Mouse (Mus musculus): ENCODE data around the gene Kcp. TPM values are rescaled to one million over a fixed set of nuclear protein-coding genes. Genes with fewer than 3 reads are reported as not detected.

The Kcp gene
- total RNA-seq, 2 experiments from 2014 or later: 2.6 to 3.1 TPM

- DNase-seq: no peak
Measured at GRCm38 (mm10) chr6:29463388-29463787, 44.4 kb downstream of the Kcp start.

GRCm38 (mm10) chr6:29461502-29461901 lies 46.2 kb downstream of the Kcp start:
- no peak for DNase-seq

GRCm38 (mm10) chr6:29450667-29451066 lies 57.1 kb downstream of the Kcp start:
- DNase-seq: no peak

GRCm38 (mm10) chr6:29449858-29450257 lies 57.9 kb downstream of the Kcp start:
- no peak for DNase-seq

- peak in 1 of 2 experiments; percentile 30 for DNase-seq
Measured at GRCm38 (mm10) chr6:29445354-29445753, 62.4 kb downstream of the Kcp start.

- DNase-seq: peak; percentile 24 to 59
Measured at GRCm38 (mm10) chr6:29444773-29445172, 63.0 kb downstream of the Kcp start.

GRCm38 (mm10) chr6:29439789-29440188 lies 68.0 kb downstream of the Kcp start:
- no peak for DNase-seq

- DNase-seq: peak; percentile 55 to 57
Measured at GRCm38 (mm10) chr6:29439251-29439650, 68.5 kb downstream of the Kcp start.

GRCm38 (mm10) chr6:29436461-29436934 lies 71.3 kb downstream of the Kcp start:
- peak; percentile 78 to 82 for DNase-seq

GRCm38 (mm10) chr6:29435940-29436451 lies 71.8 kb downstream of the Kcp start:
- DNase-seq: peak; percentile 56 to 60

GRCm38 (mm10) chr6:29434911-29435691 lies 72.7 kb downstream of the Kcp start:
- DNase-seq: peak; percentile 60 to 61

GRCm38 (mm10) chr6:29433804-29434795 lies 73.7 kb downstream of the Kcp start:
- peak; percentile 79 to 86 for DNase-seq

GRCm38 (mm10) chr6:29433038-29433803 lies 74.5 kb downstream of the Kcp start, which contains the start of gene Flnc:
TSS of gene Flnc (plus strand) at chr6:29433256.
- DNase-seq: peak; percentile 65 to 74

GRCm38 (mm10) chr6:29432676-29433037 lies 75.1 kb downstream of the Kcp start:
- DNase-seq: no peak

GRCm38 (mm10) chr6:29432156-29432555 lies 75.6 kb downstream of the Kcp start:
- peak; percentile 59 to 60 for DNase-seq

- DNase-seq: peak; percentile 60 to 78
Measured at GRCm38 (mm10) chr6:29431473-29431872, 76.3 kb downstream of the Kcp start.

GRCm38 (mm10) chr6:29430681-29431420 lies 76.9 kb downstream of the Kcp start:
- DNase-seq: peak; percentile 32 to 38

GRCm38 (mm10) chr6:29428171-29428570 lies 79.6 kb downstream of the Kcp start:
- DNase-seq: no peak

- DNase-seq: no peak
Measured at GRCm38 (mm10) chr6:29426331-29426730, 81.4 kb downstream of the Kcp start.

- no peak for DNase-seq
Measured at GRCm38 (mm10) chr6:29425118-29425517, 82.6 kb downstream of the Kcp start.
